Mouse (Mus musculus) forebrain, embryonic 12.5 days (tissue): ENCODE data around the gene Gpat2. TPM values are rescaled to one million over a fixed set of nuclear protein-coding genes. Genes with fewer than 3 reads are reported as not detected.

Source experiments
- ATAC-seq: fragments of 200-750 bp; cut with Nextera tagmentation; 2 replicates; pipeline ENCODE4 v1.8.0; 2017; ENCODE audit warnings: moderate TSS enrichment; ENCODE audit not compliant: low FRiP score
- H3K27ac ChIP-seq: fragments of 300-500 bp; sonication (generic); 2 replicates; pipeline ENCODE4 v1.5.1; 2016; ENCODE audit warnings: mild to moderate bottlenecking
- H3K27me3 ChIP-seq: fragments of 300-500 bp; sonication (generic); 2 replicates; pipeline ENCODE4 v1.6.1; 2016; ENCODE audit warnings: mild to moderate bottlenecking
- H3K36me3 ChIP-seq: fragments of 300-500 bp; sonication (generic); replicated peaks from 2 replicates; pipeline ENCODE4 v1.6.1; 2016; ENCODE audit warnings: mild to moderate bottlenecking
- H3K4me1 ChIP-seq: fragments of 300-500 bp; sonication (generic); 2 replicates; pipeline ENCODE4 v1.6.1; 2016
- H3K4me2 ChIP-seq: fragments of 300-500 bp; sonication (generic); 2 replicates; pipeline ENCODE4 v1.6.1; 2016; ENCODE audit warnings: mild to moderate bottlenecking, moderate library complexity
- H3K4me3 ChIP-seq: fragments of 300-500 bp; sonication (generic); replicated peaks from 2 replicates; pipeline ENCODE4 v1.5.1; 2016; ENCODE audit warnings: mild to moderate bottlenecking
- H3K9ac ChIP-seq: fragments of 300-500 bp; sonication (generic); 2 replicates; pipeline ENCODE4 v1.6.1; 2016; ENCODE audit warnings: mild to moderate bottlenecking
- H3K9me3 ChIP-seq: fragments of 300-500 bp; sonication (generic); 2 replicates; pipeline ENCODE4 v1.6.1; 2016
- WGBS: fragments of 180-500 bp; shearing (Covaris S2); methylation state at CpG from one replicate; pipeline ENCODE4 v1.1.7; 2016; 5-methylcytosine and 5-hydroxymethylcytosine counted together
- polyA plus RNA-seq: library from polyadenylated mRNA; unstranded; fragments of >200 nt; fragmentation: Nextera tagmentation; extraction: Ambion mirVana; gene quantifications from 2 replicates; pipeline ENCODE4 v1.2.1, GENCODE M21; 2016

The Gpat2 gene
- polyA plus RNA-seq, 1 experiment from 2014 or later, result 0.14 TPM

- ATAC-seq, result no peak
- Histone ChIP-seq H3K36me3 (no peaks in the 10 kb centered on the region), H3K4me3 (no peak overlapping the region), H3K27ac (no peak overlapping the region), H3K4me2 (no peak overlapping the region), H3K4me1 (peaks cover 3% of the 10 kb centered on the region), H3K27me3 (peaks cover 34% of the 10 kb centered on the region), H3K9me3 (no peaks in the 10 kb centered on the region), H3K9ac (no peak overlapping the region)
- 48% methylated on average over 7 of the region's 7 CpGs for WGBS
Measured at GRCm38 (mm10) chr2:127449691-127450090, 24.7 kb downstream of the Gpat2 start.

- Histone ChIP-seq H3K36me3 (no peaks in the 10 kb centered on the region), H3K9ac (no peak overlapping the region), H3K27ac (no peak overlapping the region), H3K27me3 (peaks cover 36% of the 10 kb centered on the region), H3K4me2 (no peak overlapping the region), H3K9me3 (no peaks in the 10 kb centered on the region), H3K4me1 (no peaks in the 10 kb centered on the region), H3K4me3 (no peak overlapping the region)
- no peak for ATAC-seq
- WGBS, result 60% methylated on average over 6 of the region's 6 CpGs
Measured at GRCm38 (mm10) chr2:127451748-127452147, 26.7 kb downstream of the Gpat2 start.

- H3K4me1 ChIP-seq, result no peaks in the 10 kb centered on the region
- no peak overlapping the region for H3K27ac ChIP-seq
- H3K4me2 ChIP-seq, result no peak overlapping the region
- no peaks in the 10 kb centered on the region for H3K9me3 ChIP-seq
- WGBS, result 80% methylated on average over 9 of the region's 9 CpGs
- no peak overlapping the region for H3K9ac ChIP-seq
- peaks cover 36% of the 10 kb centered on the region for H3K27me3 ChIP-seq
- no peaks in the 10 kb centered on the region for H3K36me3 ChIP-seq
- no peak for ATAC-seq
- H3K4me3 ChIP-seq, result no peak overlapping the region
Measured at GRCm38 (mm10) chr2:127453141-127453540, 28.1 kb downstream of the Gpat2 start.

- no peaks in the 10 kb centered on the region for H3K9me3 ChIP-seq
- H3K4me1 ChIP-seq, result no peaks in the 10 kb centered on the region
- no peak overlapping the region for H3K4me3 ChIP-seq
- no peaks in the 10 kb centered on the region for H3K36me3 ChIP-seq
- no peak overlapping the region for H3K4me2 ChIP-seq
- no peak overlapping the region for H3K9ac ChIP-seq
- H3K27me3 ChIP-seq, result peaks cover 33% of the 10 kb centered on the region
- H3K27ac ChIP-seq, result no peak overlapping the region
- no peak for ATAC-seq
- WGBS, result 2% methylated on average over 5 of the region's 5 CpGs
Measured at GRCm38 (mm10) chr2:127453764-127454163, 28.8 kb downstream of the Gpat2 start.

GRCm38 (mm10) chr2:127459341-127459740 lies 34.3 kb downstream of the Gpat2 start:
- 81% methylated on average over 2 of the region's 2 CpGs for WGBS
- no peak for ATAC-seq

GRCm38 (mm10) chr2:127461351-127461750 lies 36.4 kb downstream of the Gpat2 start:
- no peak for ATAC-seq
- H3K4me1 ChIP-seq, result no peaks in the 10 kb centered on the region
- no peak overlapping the region for H3K4me2 ChIP-seq
- H3K9ac ChIP-seq, result no peak overlapping the region
- H3K27ac ChIP-seq, result no peak overlapping the region
- no peaks in the 10 kb centered on the region for H3K36me3 ChIP-seq
- H3K27me3 ChIP-seq, result peaks cover 12% of the 10 kb centered on the region; the same call in 1 of the 2 replicates
- H3K4me3 ChIP-seq, result no peak overlapping the region
- 69% methylated on average over 9 of the region's 9 CpGs for WGBS
- no peaks in the 10 kb centered on the region for H3K9me3 ChIP-seq

More at GRCm38 (mm10) chr2:127459341-127459740, 34.3 kb downstream of the Gpat2 start:
- no peak overlapping the region for H3K4me2 ChIP-seq
- H3K27ac ChIP-seq, result no peak overlapping the region
- no peak overlapping the region for H3K4me3 ChIP-seq
- no peak overlapping the region for H3K9ac ChIP-seq
- H3K36me3 ChIP-seq, result no peaks in the 10 kb centered on the region
- H3K27me3 ChIP-seq, result peaks cover 12% of the 10 kb centered on the region; the same call in 1 of the 2 replicates
- H3K9me3 ChIP-seq, result no peaks in the 10 kb centered on the region
- no peaks in the 10 kb centered on the region for H3K4me1 ChIP-seq

- Histone ChIP-seq H3K27ac (no peak overlapping the region), H3K36me3 (no peaks in the 10 kb centered on the region), H3K4me1 (no peaks in the 10 kb centered on the region), H3K9me3 (no peaks in the 10 kb centered on the region), H3K4me3 (no peak overlapping the region), H3K27me3 (0 out of 2 replicates have a peak, but pooled peaks cover 10% of the 10 kb centered on the region), H3K4me2 (no peak overlapping the region), H3K9ac (no peak overlapping the region)
- 18% methylated on average over 8 of the region's 8 CpGs for WGBS
- peak; percentile 64; the same call in 1 of the 2 replicates for ATAC-seq
Measured at GRCm38 (mm10) chr2:127462314-127462713, 37.3 kb downstream of the Gpat2 start.

- Histone ChIP-seq H3K9ac (no peak overlapping the region), H3K36me3 (no peaks in the 10 kb centered on the region), H3K27ac (no peak overlapping the region), H3K4me1 (no peaks in the 10 kb centered on the region), H3K9me3 (no peaks in the 10 kb centered on the region), H3K4me3 (no peak overlapping the region), H3K27me3 (no peaks in the 10 kb centered on the region), H3K4me2 (no peak overlapping the region)
- 90% methylated on average over 5 of the region's 5 CpGs for WGBS
- ATAC-seq, result no peak
Measured at GRCm38 (mm10) chr2:127470183-127470582, 45.2 kb downstream of the Gpat2 start.

- 88% methylated on average over 10 of the region's 10 CpGs for WGBS
- H3K4me1 ChIP-seq, result no peaks in the 10 kb centered on the region
- H3K9me3 ChIP-seq, result no peaks in the 10 kb centered on the region
- no peak overlapping the region for H3K27ac ChIP-seq
- H3K9ac ChIP-seq, result no peak overlapping the region
- no peaks in the 10 kb centered on the region for H3K36me3 ChIP-seq
- no peak for ATAC-seq
- H3K4me3 ChIP-seq, result no peak overlapping the region
- no peaks in the 10 kb centered on the region for H3K27me3 ChIP-seq
- H3K4me2 ChIP-seq, result no peak overlapping the region
Measured at GRCm38 (mm10) chr2:127470661-127471060, 45.7 kb downstream of the Gpat2 start.

- ATAC-seq, result no peak
- Histone ChIP-seq H3K4me3 (no peak overlapping the region), H3K36me3 (no peaks in the 10 kb centered on the region), H3K27ac (no peak overlapping the region), H3K4me1 (no peaks in the 10 kb centered on the region), H3K9me3 (no peaks in the 10 kb centered on the region), H3K4me2 (no peak overlapping the region), H3K27me3 (no peaks in the 10 kb centered on the region), H3K9ac (no peak overlapping the region)
- WGBS, result 92% methylated on average over 8 of the region's 8 CpGs
Measured at GRCm38 (mm10) chr2:127471281-127471680, 46.3 kb downstream of the Gpat2 start.

GRCm38 (mm10) chr2:127472279-127472678 lies 47.3 kb downstream of the Gpat2 start:
- H3K4me1 ChIP-seq, result no peaks in the 10 kb centered on the region

GRCm38 (mm10) chr2:127479210-127479609 lies 54.2 kb downstream of the Gpat2 start:
- Histone ChIP-seq H3K4me2 (no peak overlapping the region), H3K36me3 (no peaks in the 10 kb centered on the region), H3K4me3 (no peak overlapping the region), H3K9me3 (no peaks in the 10 kb centered on the region), H3K4me1 (peaks cover 21% of the 10 kb centered on the region), H3K27ac (no peak overlapping the region), H3K27me3 (peaks cover 60% of the 10 kb centered on the region), H3K9ac (no peak overlapping the region)
- ATAC-seq, result no peak
- 81% methylated on average over 4 of the region's 4 CpGs for WGBS

More at GRCm38 (mm10) chr2:127472279-127472678, 47.3 kb downstream of the Gpat2 start:
- H3K4me2 ChIP-seq, result no peak overlapping the region
- H3K4me3 ChIP-seq, result no peak overlapping the region
- H3K27ac ChIP-seq, result no peak overlapping the region
- H3K9ac ChIP-seq, result no peak overlapping the region
- 62% methylated on average over 3 of the region's 3 CpGs for WGBS
- ATAC-seq, result no peak
- no peaks in the 10 kb centered on the region for H3K9me3 ChIP-seq
- no peaks in the 10 kb centered on the region for H3K36me3 ChIP-seq
- no peaks in the 10 kb centered on the region for H3K27me3 ChIP-seq

- Histone ChIP-seq H3K9me3 (no peaks in the 10 kb centered on the region), H3K27me3 (peaks cover 65% of the 10 kb centered on the region), H3K4me3 (no peak overlapping the region), H3K9ac (no peak overlapping the region), H3K27ac (no peak overlapping the region), H3K4me1 (peaks cover 27% of the 10 kb centered on the region), H3K36me3 (no peaks in the 10 kb centered on the region), H3K4me2 (no peak overlapping the region)
- 69% methylated on average over 10 of the region's 10 CpGs for WGBS
- no peak for ATAC-seq
Measured at GRCm38 (mm10) chr2:127479763-127480162, 54.8 kb downstream of the Gpat2 start.
